Mouse (Mus musculus) gastrocnemius, adult 2 months (tissue): ENCODE measurements around the gene Pdcd1lg2. TPM values are rescaled to one million over a fixed set of nuclear protein-coding genes. Genes with fewer than 3 reads are reported as not detected.

Experiments used
- DNase-seq: peaks from one replicate; pipeline ENCODE4 v3.0.0; 2022
- H3K27ac ChIP-seq: fragments of 200-600 bp; 2 replicates; pipeline ENCODE4 v1.8.1; 2022; ENCODE audit warnings: mild to moderate bottlenecking
- H3K4me3 ChIP-seq: fragments of 200-600 bp; 2 replicates; pipeline ENCODE4 v1.8.1; 2022; ENCODE audit warnings: mild to moderate bottlenecking, moderate library complexity
- CTCF ChIP-seq: fragments of 200-600 bp; IDR thresholded peaks from 2 replicates; pipeline ENCODE4 v1.8.1; 2022; ENCODE audit warnings: antibody characterized with exemption, mild to moderate bottlenecking, moderate library complexity
- intact Hi-C: fragments of 180-260 bp; cut with DNase I; formaldehyde crosslinking; loops from one replicate; pipeline ENCODE4 v1.15.1; 2025
- total RNA-seq, 2 experiments: library from RNA; stranded (reverse); gene quantifications; 2 replicates each; pipeline ENCODE4 v1.2.3; 2021

The Pdcd1lg2 gene
- total RNA-seq, 2 experiments from 2014 or later = not detected

DNA sequence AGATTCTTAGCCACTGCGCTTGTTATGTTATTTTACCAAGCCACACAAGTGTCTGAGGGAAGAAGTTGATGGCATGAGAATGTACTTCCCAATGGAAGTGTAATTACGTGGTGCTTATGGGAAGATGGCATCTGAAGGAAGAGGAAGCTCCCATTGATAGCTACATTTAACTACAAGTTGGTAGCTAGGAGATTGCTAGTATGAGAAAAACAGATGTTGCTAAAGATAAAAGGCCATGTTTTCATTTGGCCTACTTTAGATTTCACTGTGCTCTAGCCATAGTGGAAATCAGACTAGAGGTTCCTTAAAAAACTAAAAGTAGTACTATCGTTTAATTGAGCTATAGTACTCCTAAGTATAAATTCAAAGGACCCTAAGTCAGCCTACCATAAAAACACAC lies 28.5 kb downstream of the Pdcd1lg2 start:
- intact Hi-C loops = no loop called here
- H3K27ac ChIP-seq = no peak overlapping the region
- TF ChIP-seq CTCF = no peak
- H3K4me3 ChIP-seq = no peak overlapping the region
- DNase-seq = no peak

DNA sequence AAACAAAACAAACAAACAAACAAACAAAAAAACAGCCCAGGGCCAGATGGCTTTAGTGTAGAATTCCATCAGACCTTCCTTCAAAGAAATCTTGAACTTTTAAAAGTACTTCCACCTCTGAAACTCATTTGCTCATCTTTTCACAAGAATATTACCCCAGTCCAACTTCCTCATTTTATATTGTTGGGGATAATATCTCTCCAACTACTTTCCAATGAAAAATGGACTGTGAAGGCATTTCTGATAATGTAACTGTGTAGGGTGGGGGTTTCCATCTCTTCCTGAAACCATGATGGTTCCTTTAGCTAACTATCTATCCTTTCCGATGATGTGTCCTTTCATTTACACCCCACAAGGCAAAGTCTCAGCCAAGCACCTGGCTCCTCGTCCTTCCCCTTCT lies 31.8 kb downstream of the Pdcd1lg2 start:
- intact Hi-C loops = no loop called here
- no peak overlapping the region for H3K4me3 ChIP-seq
- TF ChIP-seq CTCF = no peak

GRCm38 (mm10) chr19:29444364-29444763 lies 33.6 kb downstream of the Pdcd1lg2 start:
- intact Hi-C loops = loop anchor here (1.0 kb wide), 1 partner anchor 57 kb away; no protein-coding TSS in a partner anchor
- TF ChIP-seq CTCF = peak; percentile 50
- Histone ChIP-seq H3K27ac (no peak overlapping the region), H3K4me3 (no peak overlapping the region)
- DNase-seq = no peak

More for the DNA sequence above, 31.8 kb downstream of the Pdcd1lg2 start:
- H3K27ac ChIP-seq = no peak overlapping the region
- no peak for DNase-seq

GRCm38 (mm10) chr19:29448373-29448772 lies 37.7 kb downstream of the Pdcd1lg2 start:
- Histone ChIP-seq H3K4me3 (no peak overlapping the region), H3K27ac (no peak overlapping the region)
- intact Hi-C loops = no loop called here
- no peak for DNase-seq
- TF ChIP-seq CTCF = no peak

DNA sequence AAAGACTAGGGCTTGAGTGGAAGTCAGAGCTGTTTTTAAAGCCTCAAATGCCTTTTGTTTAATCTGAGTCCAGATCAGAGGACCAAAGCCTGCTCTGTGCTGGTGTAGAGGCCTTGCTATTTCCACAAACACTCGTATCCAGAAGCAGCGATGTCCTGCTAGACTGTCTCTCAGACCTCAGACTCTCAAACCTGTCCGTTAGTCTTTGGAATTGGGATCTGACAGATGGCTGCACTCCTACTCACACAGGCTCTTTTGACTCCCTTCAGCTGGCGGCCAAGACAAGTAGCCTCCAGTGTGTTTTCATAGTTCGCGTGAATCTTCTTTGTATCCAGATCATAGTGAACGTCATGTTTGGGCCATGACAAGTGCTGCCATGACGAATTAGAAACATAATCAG lies 39.7 kb downstream of the Pdcd1lg2 start:
- no peak for DNase-seq
- Histone ChIP-seq H3K27ac (no peak overlapping the region), H3K4me3 (no peak overlapping the region)
- intact Hi-C loops = no loop called here
- no peak for TF ChIP-seq CTCF

DNA sequence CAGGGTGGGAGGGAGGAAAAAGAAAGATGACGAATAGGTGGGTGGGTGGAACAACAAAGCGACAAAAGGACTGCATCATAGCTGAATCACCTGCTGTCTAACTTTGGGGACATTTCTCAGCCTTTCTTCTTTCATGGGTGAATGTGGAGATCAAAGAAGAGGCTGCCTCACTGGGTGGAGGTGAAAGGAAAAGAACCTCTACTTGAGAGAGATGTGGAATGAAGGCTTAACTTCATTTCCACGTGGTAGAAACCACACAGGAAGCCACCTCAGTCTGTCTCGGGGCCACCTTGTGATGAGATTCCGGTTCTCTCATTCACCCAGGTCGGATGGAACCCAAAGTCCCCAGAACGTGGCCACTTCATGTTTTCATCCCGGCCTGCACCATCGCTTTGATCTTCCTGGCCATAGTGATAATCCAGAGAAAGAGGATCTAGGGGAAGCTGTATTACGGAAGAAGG lies 43.5 kb downstream of the Pdcd1lg2 start:
- intact Hi-C loops = no loop called here
- TF ChIP-seq CTCF = no peak
- DNase-seq = no peak
- Histone ChIP-seq H3K27ac (no peak overlapping the region), H3K4me3 (no peak overlapping the region)

DNA sequence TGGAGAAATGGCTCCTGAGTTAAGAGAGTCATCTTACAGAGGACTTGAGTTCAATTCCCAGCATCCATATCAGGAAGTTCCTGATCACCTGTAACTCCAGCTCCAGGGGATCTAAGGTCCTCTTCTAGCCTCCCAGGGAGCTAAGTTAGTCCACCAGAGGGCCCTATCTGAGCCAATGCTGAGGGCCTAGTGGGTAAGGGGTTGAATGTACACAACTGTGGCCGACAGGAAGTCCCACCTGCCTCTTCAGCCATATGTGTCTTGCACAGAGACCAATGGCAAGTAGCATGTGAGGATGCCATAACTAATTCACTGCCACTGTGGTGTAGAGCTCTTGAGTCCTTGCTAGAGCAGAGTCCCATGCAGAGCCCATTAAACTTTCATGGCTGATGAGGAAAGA lies 44.4 kb downstream of the Pdcd1lg2 start:
- no peak overlapping the region for H3K4me3 ChIP-seq
- DNase-seq = no peak
- H3K27ac ChIP-seq = no peak overlapping the region
- TF ChIP-seq CTCF = no peak
- intact Hi-C loops = no loop called here

- intact Hi-C loops = no loop called here
Measured at GRCm38 (mm10) chr19:29457982-29458381, 47.3 kb downstream of the Pdcd1lg2 start.

GRCm38 (mm10) chr19:29462462-29462861 lies 51.7 kb downstream of the Pdcd1lg2 start:
- intact Hi-C loops = no loop called here
- H3K27ac ChIP-seq = no peak overlapping the region
- H3K4me3 ChIP-seq = no peak overlapping the region
- no peak for DNase-seq
- no peak for TF ChIP-seq CTCF

More at GRCm38 (mm10) chr19:29457982-29458381, 47.3 kb downstream of the Pdcd1lg2 start:
- Histone ChIP-seq H3K4me3 (no peak overlapping the region), H3K27ac (no peak overlapping the region)
- DNase-seq = no peak
- no peak for TF ChIP-seq CTCF

GRCm38 (mm10) chr19:29463645-29464395 lies 53.1 kb downstream of the Pdcd1lg2 start:
- intact Hi-C loops = no loop called here
- H3K27ac ChIP-seq = no peak overlapping the region
- TF ChIP-seq CTCF = no peak
- H3K4me3 ChIP-seq = no peak overlapping the region
- DNase-seq = no peak

DNA sequence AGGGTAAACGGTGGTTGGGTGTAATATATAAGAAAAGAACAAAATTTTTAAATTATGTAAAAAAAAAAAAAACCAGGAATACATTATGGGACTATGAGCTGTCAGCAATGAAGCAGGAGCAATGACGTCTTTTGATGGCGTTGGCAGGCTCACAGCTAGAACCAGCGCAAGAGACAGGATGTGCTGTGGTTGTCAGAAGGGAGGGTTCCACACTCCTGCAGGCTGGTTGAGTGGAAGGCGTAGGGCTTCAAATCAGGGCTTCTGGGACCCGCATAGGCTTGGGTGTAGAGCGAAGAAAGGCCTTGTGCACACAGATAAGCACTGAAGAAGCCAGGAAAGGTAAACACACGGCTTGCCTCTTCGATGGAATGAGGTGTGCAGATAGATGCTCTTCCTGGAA lies 56.1 kb downstream of the Pdcd1lg2 start:
- H3K4me3 ChIP-seq = no peak overlapping the region
- H3K27ac ChIP-seq = no peak overlapping the region
- no peak for DNase-seq
- intact Hi-C loops = no loop called here
- no peak for TF ChIP-seq CTCF

DNA sequence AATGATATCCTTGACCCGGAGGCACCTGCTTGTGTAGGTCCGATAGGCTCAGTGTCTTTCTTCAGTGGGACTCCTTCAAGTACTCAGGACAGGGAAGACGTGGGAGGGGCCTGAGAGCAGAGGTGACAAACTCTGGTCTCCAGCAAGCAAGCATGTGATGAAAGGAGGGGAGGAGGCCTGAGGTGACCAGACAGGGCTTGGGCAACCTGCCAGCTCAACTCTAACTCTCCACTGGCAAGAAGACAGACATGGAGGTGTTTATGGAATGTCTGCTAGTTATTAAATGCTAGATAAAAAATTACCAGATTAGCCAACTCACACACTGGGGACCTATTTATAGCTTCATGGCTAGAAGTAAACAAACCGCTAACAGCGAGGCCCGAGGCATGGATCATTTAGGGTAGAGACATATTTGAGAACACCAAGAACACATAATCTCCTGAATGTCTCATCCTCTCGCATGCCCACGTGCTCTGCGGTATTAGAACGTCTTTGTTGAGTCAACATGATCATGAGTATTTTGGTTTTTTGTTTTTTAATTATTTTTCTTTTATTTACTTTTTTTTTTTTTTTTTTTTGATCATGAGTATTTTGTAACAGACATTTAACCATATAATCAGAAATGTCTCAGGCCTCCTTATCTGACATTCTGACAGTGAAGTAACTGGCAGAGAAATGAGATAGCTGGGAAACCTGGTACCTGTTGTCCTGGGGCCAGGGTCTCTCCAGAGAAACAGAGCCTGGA lies 58.4 kb downstream of the Pdcd1lg2 start:
- H3K27ac ChIP-seq = peak overlapping the region; percentile 81
- intact Hi-C loops = no loop called here

GRCm38 (mm10) chr19:29469686-29470254 lies 59.1 kb downstream of the Pdcd1lg2 start:
- intact Hi-C loops = no loop called here
- TF ChIP-seq CTCF = no peak
- Histone ChIP-seq H3K27ac (peak overlapping the region; percentile 81), H3K4me3 (no peak overlapping the region)
- DNase-seq = no peak

More for the DNA sequence above, 58.4 kb downstream of the Pdcd1lg2 start:
- no peak for TF ChIP-seq CTCF
- H3K4me3 ChIP-seq = no peak overlapping the region
- peak; percentile 60 for DNase-seq
